Mouse (Mus musculus): ENCODE measurements around the gene Robo1. TPM values are rescaled to one million over a fixed set of nuclear protein-coding genes. Genes with fewer than 3 reads are reported as not detected.

Gene Robo1
- total RNA-seq, 2 experiments from 2014 or later, result not detected

DNA sequence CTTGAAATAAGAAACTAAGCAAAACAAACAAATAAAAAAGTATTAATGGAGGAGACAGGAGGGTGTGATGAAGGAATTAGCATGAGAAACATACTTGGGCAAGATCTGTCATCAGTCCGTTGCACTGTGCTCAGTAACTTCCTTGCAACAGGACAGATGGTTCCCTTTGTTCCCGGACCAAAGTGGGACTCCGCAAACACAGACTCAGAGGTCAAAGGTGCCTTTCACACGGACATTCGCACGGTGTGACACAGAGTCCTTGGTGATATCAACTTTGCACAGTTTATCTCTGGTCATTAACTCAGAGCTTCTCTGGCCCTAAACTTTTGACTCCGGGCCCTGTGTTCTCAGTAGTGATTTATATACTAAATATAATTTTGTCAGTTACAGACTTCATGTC, 730.4 kb downstream of the Robo1 start:
- ATAC-seq (ENCODE audit: poor library complexity, severe bottlenecking), result no peak

DNA sequence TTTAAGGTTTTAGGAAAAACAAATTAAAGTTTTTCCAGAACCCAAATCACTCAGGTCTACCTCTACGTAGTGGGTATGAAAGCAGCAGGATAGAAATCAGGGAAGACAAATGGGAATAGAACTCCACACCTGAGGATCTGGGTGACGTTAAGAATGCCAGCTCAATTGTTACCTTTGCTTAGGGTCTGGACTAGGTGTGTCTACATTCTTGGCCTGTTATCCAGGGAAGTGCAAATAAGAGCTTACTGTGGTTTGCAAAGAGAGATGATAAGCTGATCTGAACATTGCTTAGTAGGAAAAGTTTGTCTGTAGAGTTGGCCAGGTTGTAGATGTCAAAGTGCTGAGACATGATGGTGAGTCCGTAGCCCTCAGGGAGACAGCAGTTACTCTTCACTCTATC, 754.4 kb downstream of the Robo1 start:
- no peak for ATAC-seq (ENCODE audit: poor library complexity, severe bottlenecking)

DNA sequence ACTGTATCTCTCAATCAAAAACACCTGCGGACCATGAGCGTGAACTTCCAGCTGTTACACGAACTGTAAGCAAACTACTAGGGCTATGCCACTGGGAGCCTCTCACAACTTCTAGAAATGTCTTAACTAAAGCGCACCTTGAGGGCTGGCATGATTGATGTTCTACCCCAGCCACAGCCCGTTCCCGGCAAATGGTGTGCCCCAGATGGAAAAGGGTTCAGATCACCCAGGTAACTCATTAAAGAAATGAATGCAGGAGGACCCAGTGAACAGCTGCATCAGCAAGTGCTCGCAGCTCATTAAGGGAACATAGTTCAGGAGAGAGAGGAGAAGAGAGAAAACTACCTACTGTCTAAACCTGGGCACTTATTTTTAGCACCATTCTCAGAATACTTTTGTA, 759.7 kb downstream of the Robo1 start:
- no peak for ATAC-seq (ENCODE audit: poor library complexity, severe bottlenecking)

DNA sequence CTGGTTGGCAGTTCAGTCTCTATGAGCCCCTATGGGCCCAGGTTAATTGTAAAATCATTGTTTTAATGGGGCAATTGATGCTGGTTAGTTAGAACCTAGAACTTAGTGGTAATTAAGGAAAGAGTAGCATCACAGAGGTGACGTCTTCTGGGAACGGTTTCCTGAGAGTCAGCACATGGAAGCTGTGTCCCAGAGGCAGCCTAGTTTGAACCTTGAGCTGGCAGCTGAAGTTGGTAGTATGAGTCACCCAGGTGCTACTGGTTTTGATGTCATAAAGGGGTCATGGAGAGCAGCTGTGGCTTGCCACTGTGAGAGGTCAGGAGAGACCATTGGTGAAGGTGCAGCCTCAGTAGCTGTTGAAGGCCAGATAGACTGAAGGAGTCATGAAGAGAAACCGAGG, 763.9 kb downstream of the Robo1 start:
- ATAC-seq (ENCODE audit: poor library complexity, severe bottlenecking), result no peak

DNA sequence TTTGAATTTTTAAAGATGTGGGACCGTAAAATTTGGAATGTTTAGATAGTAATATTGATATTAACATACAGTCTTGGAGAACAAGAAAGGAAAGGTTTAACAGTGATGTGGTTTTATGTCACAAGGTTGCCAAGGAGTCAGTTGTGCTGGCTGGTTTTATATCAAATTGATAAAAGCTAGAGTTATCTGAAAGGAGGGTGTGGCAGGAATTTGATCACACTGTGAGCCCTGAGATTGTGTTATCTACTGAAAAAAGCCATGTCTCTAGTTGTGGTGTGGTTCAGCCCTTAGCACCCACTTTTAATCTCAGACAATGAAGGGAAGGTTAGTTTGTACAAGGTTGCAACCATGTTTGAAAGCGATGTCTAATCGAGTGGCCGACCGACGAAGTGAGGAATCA, 764.8 kb downstream of the Robo1 start:
- ATAC-seq (ENCODE audit: poor library complexity, severe bottlenecking), result no peak

DNA sequence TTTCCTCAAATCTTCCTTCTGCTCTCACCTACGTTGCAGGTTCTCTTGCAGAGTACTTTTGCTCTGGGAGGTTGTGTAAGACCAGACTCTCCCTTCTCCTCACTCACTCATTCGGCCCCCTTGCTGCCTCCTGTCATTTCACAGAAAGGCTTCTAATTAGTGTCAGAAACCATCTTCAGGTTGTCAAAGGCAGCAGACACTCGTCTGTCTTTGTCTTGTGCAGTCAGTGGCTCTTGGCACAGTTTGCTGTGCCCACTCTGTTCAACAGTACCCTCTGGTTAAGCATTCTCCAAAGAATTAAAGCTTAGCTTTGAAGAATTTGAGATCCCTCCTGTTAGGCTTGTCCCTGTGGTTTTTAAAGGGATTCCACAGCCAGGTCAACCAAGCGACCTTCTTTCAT, 774.3 kb downstream of the Robo1 start:
- ATAC-seq (ENCODE audit: poor library complexity, severe bottlenecking), result no peak

DNA sequence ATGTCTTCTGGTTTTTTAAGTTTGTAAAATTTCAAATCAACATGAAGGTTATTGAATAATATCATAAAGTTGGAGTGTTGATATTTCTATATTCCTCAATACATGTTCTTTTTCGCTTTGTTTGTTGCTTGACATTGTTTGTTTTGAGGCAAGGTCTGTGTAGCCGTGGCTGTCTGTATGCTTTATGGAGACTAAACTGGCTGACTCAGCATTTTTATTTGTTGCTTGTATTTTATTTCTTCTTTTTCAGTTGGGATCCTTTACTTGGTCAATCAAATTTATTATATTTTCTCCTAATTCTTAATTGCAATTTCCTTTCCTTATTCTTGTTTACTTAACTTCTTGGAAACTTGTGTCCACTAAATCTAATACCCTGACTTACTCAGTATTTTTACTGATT, 775.0 kb downstream of the Robo1 start:
- ATAC-seq (ENCODE audit: poor library complexity, severe bottlenecking), result no peak
